Mouse (Mus musculus): Measurements from ENCODE around the gene Cdip1.

GRCm38 (mm10) chr16:4705541-4705940, 84.6 kb downstream of the Cdip1 start:
- TF ChIP-seq POLR2A (IDR thresholded peaks at IDR 0.05; ENCODE audit: insufficient read depth, low read depth, low read length) (no peak), CTCF (IDR thresholded peaks at IDR 0.05) (no peak), EP300 (IDR thresholded peaks at IDR 0.05; ENCODE audit: insufficient read depth, low read depth, low read length) (no peak)
